Mouse (Mus musculus) layer of hippocampus, adult 11-12 months (tissue): ENCODE results near the gene Lnx2.

Experiments used
- DNase-seq: peaks from one replicate; pipeline ENCODE4 v3.0.0; 2022; ENCODE audit warnings: low spot score

Gene Lnx2

DNA sequence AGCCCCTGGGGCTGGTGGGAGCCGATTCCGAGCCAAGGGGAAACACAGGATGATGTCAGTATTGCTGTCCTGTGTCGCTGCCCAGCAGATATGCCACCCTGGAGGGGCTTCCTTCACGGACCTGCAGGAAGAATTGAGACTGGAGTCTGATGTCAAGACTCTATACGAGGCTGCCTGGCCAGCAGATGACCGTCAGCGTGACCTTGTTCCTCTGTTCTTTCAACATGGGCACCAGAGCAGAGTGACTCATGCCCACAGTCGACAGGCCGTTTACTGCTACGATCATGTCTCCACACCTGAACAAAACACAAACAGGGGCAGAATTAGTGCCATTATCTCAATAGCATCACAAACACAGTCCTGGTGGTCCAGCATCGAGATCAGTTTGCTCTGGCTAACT, 57.6 kb downstream of the Lnx2 start:
- no peak for DNase-seq

DNA sequence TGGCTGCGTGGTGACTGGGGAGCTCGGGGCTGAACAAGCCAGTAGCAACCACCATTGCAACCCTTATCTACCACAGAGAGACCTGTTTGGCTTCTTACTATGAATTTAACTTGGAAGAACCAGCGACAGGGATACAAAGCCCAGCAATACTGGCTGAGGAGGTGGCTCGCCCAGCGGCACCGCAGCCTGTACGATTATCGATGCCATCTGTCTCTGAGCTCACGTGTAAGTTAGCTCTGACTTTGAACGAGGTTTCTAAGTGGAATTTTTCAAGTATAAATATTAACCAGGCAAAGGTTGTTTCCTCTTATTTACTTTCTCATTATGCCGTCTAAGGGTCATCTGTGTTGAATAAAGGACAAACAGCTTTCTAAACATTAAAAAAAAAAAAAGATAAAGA, 58.9 kb downstream of the Lnx2 start:
- no peak for DNase-seq

DNA sequence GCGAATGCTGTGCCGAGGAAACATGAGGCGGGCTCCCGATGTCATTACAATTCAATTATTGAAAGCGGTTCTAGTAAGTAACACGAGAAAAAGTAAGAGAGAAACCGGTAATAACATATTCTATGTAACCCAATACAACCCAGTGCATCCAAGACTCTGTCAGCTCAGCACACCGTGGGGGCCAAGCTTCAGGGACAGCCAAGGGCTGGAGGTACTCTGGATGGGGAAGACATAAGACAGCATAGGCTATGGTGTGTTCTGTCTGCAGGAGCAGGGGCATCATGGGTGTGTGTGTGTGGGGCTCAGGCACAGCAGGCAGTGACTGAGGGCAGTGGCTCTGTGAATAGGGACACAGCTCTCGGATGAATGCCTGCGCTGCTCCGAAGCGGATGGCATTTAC, 59.8 kb downstream of the Lnx2 start:
- DNase-seq: no peak

DNA sequence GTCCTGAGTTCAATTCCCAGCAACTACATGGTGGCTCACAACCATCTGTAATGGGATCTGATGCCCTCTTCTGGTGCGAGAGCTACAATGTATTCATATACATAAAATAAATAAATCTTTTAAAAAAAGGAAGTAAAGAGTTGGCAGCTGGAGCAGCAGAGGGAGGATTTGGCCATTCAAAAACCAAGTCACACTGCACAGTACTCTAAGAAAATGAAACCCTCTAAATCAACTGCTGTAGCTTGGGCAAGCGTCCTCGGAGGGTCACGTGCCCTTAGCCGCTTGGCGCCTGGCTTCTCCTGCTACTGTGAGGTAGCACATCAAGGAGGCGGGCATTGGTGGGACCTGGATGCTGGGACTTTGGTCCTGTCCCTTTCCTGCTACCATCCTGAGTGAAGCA, 61.2 kb downstream of the Lnx2 start:
- DNase-seq: no peak

DNA sequence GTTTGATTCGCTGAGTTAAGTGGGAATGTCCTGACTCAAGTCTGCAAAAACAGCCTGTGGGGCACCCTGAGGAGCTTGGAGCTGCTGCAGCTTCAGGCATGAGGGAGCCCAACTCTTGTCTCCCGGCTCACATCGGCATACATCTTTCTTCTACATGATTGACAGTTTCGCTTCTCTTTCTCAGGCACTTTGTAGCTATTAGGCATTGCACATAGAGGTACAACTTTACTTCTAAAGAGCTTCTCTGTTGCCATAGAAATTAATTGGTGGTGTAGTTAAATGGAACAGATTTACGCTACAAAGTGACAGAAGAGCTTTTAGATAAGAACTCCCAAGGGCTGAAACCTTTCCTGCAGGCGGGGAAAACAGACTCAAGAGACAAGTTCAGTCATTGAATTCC, 62.5 kb downstream of the Lnx2 start:
- DNase-seq: no peak

DNA sequence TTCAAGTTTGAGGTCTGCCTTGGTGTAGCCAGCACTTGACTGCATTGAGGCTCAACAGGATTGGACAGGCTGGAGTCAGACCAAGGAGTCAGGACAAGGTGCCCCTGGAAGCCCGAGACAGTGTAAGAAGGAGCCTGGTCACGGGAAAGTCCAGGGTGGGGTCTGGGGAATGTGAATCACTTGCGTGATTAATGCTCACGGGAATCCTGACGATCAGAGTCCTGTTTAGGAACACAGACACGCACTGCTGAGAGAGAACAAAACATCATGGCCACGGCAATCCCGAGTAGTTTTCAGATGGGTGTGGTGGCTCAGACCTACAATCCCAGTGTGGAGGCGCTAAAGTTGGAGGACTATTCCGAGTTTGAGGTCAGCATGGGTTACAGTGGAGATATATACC, 65.1 kb downstream of the Lnx2 start:
- no peak for DNase-seq

DNA sequence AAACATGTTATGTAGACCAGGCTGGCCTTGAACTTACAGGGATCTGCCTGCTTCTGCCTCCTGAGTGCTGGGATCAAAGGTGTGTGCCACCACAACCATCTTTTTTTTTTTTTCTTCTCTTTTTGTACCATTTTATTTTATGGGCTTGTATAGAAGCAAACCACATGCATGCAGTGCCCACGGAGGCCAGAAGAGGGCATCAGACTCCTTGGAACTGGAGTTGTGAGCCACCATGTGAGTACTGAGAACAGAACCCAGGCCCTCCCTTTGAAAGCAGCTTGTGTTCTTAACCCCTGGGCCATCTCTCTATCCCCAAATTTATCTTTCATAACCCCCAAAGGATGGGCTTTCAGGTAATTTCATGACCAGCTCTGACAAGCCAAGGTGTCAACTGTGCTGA, 73.1 kb downstream of the Lnx2 start:
- DNase-seq: no peak

DNA sequence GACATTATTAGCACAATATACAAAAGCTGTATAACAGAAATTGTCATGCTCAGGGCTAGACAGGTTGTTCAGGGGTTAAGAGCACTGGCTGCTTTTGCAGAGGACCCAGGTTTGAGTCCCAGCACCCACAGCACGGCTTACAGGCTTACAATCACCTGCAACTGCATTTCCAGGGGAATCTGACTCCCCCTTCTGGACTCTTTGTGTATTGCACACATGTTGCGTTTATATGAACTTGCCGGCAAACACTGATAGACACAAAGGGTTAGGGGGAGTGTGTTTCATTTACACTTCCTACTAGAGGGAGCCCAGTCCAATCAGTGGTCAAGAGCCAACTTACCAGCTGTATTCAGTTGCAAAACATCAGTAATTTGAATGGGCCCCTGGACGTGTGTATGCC, 75.1 kb downstream of the Lnx2 start:
- DNase-seq: no peak

DNA sequence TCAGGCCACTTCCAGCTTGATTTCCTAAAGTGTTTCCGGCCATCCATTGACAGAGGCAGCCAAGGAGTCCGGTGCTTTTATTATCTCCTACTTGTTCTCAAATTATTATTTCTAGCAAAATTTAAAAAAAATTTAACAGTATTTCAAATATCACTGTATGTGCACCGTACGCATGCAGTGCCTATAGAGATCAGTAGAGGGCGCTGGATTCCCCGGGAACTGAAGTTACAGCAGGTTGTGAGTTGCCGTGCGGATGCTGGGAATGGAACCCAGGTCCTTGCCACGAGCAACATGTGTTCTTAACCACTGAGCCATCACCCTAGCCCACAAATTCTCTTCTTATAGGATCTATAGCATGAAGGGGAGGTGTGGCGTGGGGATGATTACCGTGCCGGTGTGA, 77.6 kb downstream of the Lnx2 start:
- no peak for DNase-seq

DNA sequence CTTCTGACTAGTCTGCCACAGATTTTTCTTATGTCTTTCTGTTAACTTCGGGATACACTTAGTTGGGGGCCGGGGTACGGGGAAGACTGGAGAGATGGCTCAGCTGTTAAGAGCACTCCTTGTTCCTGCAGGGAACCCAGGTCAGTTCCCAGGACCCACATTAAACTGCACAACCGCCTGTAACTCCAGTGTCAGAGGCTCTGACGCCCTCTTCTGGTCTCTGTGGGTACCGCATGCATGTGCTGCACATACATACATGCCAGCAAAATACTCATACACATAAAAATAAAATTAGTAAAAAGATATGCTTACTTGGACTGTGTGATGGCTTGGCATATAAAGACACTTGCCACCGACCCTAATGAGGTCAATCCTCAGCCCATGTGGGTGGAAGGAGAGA, 79.6 kb downstream of the Lnx2 start:
- no peak for DNase-seq

DNA sequence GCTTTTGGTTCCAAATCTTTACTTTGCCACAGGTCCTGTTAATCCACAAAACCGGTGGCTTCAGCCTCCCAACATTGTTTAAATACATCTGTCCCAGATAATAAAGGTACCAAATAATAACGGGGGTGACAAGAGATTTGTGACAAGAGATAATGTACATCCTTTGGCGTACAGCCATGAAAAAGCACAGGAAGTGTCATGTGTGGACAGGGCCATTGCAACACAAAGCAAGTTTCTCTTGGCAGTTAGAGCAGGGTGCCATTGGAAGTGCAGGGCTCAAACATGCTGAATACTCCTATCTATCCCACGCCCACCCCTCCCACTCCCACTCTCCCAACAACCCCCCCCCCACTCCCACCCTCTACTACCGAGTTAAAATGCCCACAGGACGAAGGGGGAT, 81.4 kb downstream of the Lnx2 start:
- no peak for DNase-seq

DNA sequence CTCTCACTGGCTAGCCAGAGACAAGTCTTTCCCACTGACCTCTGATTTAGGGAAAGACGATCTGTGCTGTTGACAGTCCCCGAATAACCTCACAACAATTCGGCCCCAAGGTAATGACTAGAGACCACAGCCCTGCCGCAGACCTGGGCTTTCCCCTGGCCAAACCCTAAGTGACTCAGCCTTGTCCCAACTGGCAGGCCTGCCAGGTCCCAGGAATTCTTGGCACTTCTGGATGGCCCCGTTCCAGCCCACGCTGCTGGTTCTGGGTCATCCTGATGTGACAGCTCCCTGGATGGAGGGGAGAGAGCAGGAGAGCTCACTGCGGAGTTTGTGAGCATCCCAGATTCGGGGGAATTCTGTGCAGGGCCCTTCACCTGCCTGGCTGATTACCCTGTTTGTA, 82.9 kb downstream of the Lnx2 start:
- no peak for DNase-seq

DNA sequence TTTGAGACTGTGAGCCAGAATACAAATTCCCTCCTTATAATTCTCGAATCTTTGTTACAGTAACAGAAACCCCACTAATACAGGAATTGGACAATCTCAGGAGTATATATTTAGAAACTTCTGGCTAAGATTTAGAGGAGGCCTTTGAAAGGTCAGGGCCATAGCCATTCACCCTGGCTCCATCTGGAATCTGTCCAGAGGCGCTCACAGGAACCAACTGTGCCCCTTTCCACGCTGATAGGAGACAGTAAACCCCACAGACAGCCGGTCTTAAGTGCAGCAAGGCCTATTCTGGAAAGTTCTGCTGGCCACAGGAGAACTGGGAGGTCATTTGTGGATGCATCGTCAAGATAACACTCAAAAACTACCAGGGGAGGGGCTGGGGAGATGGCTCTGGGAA, 87.3 kb downstream of the Lnx2 start:
- DNase-seq: no peak

DNA sequence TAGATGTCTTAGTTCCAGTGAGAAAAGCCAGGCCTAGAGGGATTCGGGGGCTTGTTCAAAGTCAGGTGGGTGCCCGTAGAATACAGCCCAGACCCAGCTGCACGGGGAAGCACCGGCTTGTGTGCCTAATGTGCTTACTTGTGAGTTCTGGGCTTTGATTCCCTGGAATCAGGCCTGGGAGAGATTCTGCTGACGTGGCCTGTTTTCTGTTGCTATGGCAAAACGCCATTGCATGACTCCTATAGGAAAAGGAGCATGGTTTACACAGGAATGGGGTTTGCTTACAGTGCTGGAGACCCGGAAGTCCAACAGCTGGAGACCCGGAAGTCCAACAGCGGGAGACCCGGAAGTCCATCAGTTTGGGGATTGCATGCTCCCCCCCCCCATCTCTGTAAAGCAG, 88.8 kb downstream of the Lnx2 start:
- DNase-seq: no peak

DNA sequence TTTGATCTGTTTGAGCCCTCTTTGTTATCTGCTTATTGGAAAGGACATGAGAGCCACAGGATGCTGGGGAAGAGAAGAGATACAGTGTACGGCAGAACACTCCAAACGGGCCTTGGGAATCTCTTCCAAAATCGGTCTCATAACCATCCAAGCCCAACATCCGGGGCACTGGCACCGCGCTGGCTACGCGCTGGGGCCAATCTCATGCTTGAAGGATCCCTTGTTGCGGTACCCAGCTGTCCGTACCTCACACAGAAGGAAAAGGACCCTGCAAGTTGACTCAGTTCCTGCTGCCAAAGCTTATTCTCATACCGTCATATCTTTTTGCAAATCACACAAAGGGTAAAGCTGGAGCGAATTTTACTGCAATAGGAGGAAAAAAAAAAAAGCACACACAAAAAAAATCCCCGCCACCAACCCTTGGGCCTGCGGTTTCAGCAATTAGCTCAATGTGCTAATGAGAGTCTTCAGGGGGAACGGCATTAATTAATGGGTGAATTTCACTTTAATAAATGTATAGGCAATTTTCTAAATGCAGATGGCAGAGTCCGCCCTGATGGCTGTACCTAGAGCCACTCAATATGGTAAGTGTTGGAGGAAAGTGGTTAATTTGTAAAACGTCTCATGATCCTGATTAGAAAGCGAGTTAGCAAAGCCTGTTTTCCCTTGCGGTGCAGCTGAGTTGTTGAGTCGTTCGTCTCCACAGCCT, 90.5 kb downstream of the Lnx2 start:
- no peak for DNase-seq

DNA sequence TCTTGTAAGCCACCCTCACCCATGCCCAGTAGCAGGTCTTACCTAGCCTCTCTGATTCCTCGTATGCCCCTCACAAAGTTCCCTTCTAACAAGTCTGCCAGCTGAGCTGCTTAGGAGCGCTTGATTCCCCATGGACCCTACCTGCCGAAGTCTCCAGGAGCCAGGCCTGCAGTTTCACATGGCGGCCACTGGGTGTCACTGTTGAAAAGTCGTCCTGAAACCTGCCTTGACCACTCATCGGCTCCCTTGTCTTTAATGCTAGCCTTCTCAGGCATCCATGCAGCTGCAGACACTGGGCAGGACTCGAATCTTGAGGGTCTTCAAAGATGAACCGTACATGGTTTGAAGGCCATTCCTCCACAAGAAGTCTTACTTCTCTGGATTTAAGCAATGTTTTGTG, 93.2 kb downstream of the Lnx2 start:
- peak; percentile 39 for DNase-seq

DNA sequence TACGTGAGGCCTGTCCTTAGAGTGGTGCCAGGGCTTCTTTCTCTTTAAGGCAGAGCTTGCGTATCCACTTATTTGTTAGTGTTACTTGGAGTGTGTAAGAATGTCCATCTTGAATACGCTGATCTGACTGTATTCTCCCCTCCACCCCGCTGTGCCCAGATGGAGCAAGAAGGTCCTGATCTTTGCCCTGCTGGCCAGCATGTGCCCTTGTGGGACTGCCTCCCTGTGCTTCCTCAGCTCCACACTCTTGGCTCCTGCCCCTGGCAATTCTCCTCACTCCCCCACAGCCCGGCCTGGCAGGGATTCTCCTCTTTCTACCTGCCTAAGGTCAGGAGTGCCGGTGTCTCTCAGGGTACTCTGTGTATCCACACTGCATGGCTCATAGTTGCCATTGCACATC, 95.0 kb downstream of the Lnx2 start:
- no peak for DNase-seq

DNA sequence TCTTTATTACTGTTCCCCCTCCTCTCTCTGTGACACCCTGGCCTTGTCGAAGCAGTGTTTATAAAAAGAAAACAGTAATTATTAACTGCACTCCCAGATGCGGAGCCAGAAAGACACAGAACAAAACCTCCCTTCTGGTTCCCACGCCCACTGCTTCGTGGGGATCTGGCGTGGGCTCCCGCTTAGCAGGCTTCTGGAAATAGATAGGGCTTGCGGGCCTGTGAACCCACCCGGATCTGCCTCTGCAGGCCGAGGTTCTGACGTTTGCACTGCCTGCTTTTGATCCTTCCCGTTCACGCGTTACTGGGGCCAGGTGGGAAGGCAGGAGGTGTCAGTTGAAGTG, 101.6 kb downstream of the Lnx2 start:
- DNase-seq: no peak

DNA sequence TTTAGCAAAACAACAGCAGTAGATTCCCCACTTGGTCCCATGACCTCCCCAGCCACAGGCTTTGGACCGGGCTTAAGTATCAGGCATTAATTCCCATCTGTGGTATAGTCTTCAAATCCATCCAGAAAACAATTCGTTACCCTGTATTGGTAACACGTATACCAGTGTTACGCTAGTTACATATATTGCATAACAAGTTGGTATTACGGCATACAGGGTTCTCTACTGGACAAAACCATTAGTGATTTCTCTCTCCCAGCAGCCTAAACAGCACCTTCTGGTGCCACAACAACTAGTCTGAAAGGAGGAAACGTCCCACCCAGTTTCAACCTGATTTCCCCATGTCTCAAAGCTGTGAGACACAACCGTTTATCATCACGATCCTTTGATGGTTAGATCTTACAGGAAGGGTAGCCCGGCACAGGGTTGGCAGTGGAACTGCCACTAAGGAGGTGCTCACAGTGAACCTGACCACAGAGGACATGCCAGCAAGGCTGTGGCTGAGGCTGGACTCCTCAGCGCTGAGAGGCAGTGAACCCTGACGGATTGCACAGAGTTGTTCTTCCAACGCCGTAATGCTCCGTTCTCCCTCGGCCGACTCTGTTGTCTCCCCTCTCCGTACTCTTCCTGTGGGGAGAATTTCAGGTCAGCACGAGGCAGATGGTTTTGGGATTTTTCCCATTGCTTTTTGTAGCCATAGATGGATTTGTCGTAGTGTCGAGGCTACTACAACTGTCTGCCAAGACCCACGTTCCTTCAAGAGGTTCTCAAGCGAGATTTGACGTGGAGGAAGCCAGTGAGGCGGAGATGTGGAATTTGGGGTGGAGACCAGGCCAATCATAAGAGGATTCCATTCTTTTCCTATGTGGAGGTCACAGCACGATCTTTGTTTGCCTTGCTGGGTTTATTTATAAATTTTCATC, 102.3 kb downstream of the Lnx2 start:
- DNase-seq: no peak

DNA sequence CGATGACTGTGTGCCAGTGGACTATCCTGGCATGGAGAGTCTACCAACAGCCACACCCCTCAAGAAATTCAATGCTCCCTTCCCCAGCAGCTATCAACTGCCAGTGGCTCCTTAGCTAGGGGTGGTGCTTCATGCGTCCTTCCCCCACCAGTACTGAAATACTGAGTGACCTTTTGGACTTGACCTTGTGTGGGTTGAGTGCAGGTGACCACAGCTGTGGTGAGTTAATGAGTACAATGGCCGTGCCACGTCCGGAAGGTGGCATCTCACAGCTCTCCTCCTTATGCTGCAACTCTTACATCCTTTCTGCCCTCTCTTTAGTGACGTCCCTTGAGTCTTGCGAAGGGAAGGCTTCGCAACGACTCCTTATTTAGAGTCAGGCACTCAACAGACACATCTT, 103.0 kb downstream of the Lnx2 start:
- no peak for DNase-seq

DNA sequence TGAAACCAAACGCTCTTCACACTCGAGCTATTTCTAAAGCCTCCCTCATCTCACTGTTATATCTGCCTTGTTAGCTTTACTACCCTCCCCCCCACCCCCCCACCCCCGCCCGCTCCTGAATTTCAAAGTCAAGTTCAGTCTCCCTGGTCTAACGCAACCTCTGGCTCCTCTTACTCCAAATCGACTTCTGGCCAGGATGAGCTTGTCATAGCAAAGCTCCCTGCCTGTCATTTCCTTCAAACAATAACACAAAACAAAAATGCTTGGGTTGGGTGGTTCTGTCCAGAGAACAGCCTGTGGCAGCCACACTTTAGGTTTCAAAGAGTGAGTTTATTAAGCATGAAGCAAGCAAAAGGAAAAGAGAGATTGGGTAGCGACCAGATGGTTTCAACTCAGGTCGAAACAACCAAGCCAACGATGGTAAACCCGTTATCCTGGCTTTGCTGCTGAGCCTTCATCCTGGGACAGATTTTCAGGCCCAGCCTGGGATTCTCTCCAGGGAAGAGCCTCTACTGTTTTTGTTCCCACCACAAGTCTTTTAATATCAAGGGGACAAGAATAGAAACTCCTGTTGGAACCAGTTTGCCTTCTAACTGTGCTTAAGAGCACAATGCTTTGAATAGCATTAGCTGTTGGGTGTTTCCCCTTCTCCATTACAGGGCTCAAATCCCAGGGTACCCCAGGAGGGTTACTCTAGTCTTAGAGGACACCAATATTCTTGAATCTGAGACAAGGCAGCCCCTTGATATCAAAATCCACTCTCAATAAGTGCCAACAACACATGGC, 104.4 kb downstream of the Lnx2 start:
- DNase-seq: no peak

DNA sequence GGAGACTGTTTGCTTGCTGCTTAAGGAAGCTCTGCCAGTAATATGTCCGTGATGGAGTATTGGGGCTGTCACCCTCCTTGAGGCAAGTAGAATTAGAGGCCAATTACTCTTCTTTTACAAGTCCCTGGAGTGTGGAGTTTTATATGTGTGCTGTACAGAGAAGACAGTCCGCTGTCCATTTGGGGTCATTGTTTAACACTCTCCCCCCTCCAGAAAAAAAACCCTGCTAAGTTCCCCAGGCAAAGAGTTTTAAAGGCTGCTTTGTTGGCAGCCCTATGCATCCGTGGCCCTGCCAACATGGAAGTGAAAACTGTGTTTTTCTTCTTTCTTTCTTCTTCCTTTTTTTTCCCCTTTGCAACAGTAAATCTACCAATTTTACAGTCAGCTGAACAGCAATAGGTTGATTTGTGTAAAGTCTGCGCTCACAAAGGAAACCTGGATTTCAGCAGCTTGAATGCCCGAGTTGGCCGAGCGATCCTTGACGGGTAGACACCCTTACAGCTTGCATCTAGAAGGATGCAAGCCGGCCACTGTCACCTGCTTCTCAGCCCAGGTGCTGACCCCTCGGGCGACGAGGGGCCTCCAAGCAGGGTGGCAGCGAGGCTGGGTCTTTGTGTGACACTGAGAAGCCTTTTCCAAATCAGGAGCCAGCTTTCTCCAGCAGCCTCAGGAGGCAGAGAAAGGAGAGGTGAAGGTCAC, 107.5 kb downstream of the Lnx2 start:
- no peak for DNase-seq
